Mouse (Mus musculus): ENCODE measurements around the gene Msmo1.

The Msmo1 gene

GRCm38 (mm10) chr8:64711544-64711943 is 22.0 kb downstream of the Msmo1 start:
- DNase-seq, result no peak

GRCm38 (mm10) chr8:64707481-64707880 is 26.1 kb downstream of the Msmo1 start:
- DNase-seq, result no peak

- no peak for DNase-seq
Measured at GRCm38 (mm10) chr8:64703191-64703590, 30.4 kb downstream of the Msmo1 start.

- peak; percentile 69 to 83 for DNase-seq
Measured at GRCm38 (mm10) chr8:64692651-64693201, 40.9 kb downstream of the Msmo1 start, which contains the start of gene Cpe. Gene Cpe, minus strand, starts transcription at chr8:64693054.

GRCm38 (mm10) chr8:64691591-64692401 is 41.8 kb downstream of the Msmo1 start:
- DNase-seq, result no peak

- no peak for DNase-seq
Measured at GRCm38 (mm10) chr8:64690845-64691244, 42.7 kb downstream of the Msmo1 start.

- DNase-seq, result no peak
Measured at GRCm38 (mm10) chr8:64690306-64690705, 43.3 kb downstream of the Msmo1 start.

- DNase-seq, result no peak
Measured at GRCm38 (mm10) chr8:64688741-64689140, 44.9 kb downstream of the Msmo1 start.

GRCm38 (mm10) chr8:64688161-64688560 is 45.4 kb downstream of the Msmo1 start:
- no peak for DNase-seq

GRCm38 (mm10) chr8:64682501-64682900 is 51.1 kb downstream of the Msmo1 start:
- no peak for DNase-seq

GRCm38 (mm10) chr8:64676381-64676780 is 57.2 kb downstream of the Msmo1 start:
- no peak for DNase-seq

GRCm38 (mm10) chr8:64674951-64675585 is 58.5 kb downstream of the Msmo1 start:
- no peak for DNase-seq

- DNase-seq, result no peak
Measured at GRCm38 (mm10) chr8:64672920-64673319, 60.7 kb downstream of the Msmo1 start.

GRCm38 (mm10) chr8:64671937-64672336 is 61.7 kb downstream of the Msmo1 start:
- DNase-seq, result no peak
